Mouse (Mus musculus) lung, embryonic 16.5 days (tissue): ENCODE measurements around the gene Hist2h3b. TPM values are rescaled to one million over a fixed set of nuclear protein-coding genes. Genes with fewer than 3 reads are reported as not detected.

ENCODE experiments used
- ATAC-seq: fragments of 200-750 bp; cut with Nextera tagmentation; 2 replicates; pipeline ENCODE4 v1.8.0; 2017; ENCODE audit warnings: low read depth, mild to moderate bottlenecking, moderate library complexity
- H3K27ac ChIP-seq: fragments of 300-500 bp; sonication (generic); 2 replicates; pipeline ENCODE4 v1.5.1; 2014; ENCODE audit warnings: mild to moderate bottlenecking, control low read depth, low read length
- H3K27me3 ChIP-seq: fragments of 300-500 bp; sonication (generic); 2 replicates; pipeline ENCODE4 v1.6.1; 2014; ENCODE audit warnings: low read depth, low read length, mixed read lengths; ENCODE audit not compliant: control insufficient read depth, insufficient read depth
- H3K36me3 ChIP-seq: fragments of 300-500 bp; sonication (generic); 2 replicates; pipeline ENCODE4 v1.6.1; 2014; ENCODE audit warnings: low read length; ENCODE audit not compliant: control insufficient read depth, insufficient read depth
- H3K4me1 ChIP-seq: fragments of 300-500 bp; sonication (generic); replicated peaks from 2 replicates; pipeline ENCODE4 v1.6.1; 2014; ENCODE audit warnings: low read length, mixed read lengths; ENCODE audit not compliant: control insufficient read depth, insufficient read depth
- H3K4me2 ChIP-seq: fragments of 300-500 bp; sonication (generic); 2 replicates; pipeline ENCODE4 v1.6.1; 2014; ENCODE audit warnings: low read depth, low read length, control low read depth
- H3K4me3 ChIP-seq: fragments of 300-500 bp; sonication (generic); 2 replicates; pipeline ENCODE4 v1.5.1; 2014; ENCODE audit warnings: mild to moderate bottlenecking, low read length, control low read depth
- H3K9ac ChIP-seq: fragments of 300-500 bp; sonication (generic); 2 replicates; pipeline ENCODE4 v1.6.1; 2014; ENCODE audit warnings: low read length, control low read depth
- H3K9me3 ChIP-seq: fragments of 300-500 bp; sonication (generic); 2 replicates; pipeline ENCODE4 v1.6.1; 2016; ENCODE audit warnings: low read length; ENCODE audit not compliant: control insufficient read depth
- WGBS: fragments of 180-500 bp; shearing (Covaris S2); extraction: QIAGEN DNeasy Blood & Tissue Kit; methylation state at CpG from one replicate; pipeline ENCODE4 v1.1.7; 2014; 5-methylcytosine and 5-hydroxymethylcytosine counted together
- polyA plus RNA-seq: library from polyadenylated mRNA; unstranded; fragments of >200 nt; fragmentation: Nextera tagmentation; extraction: Ambion mirVana; gene quantifications from 2 replicates; pipeline ENCODE4 v1.2.1, GENCODE M21; 2015

Gene Hist2h3b
- polyA plus RNA-seq, 1 experiment from 2014 or later = 55.7 TPM

GRCm38 (mm10) chr3:96226695-96227648 is 41.5 kb upstream of the Hist2h3b start:
- no peak overlapping the region for H3K27ac ChIP-seq
- no peaks in the 10 kb centered on the region for H3K36me3 ChIP-seq
- H3K27me3 ChIP-seq = no peaks in the 10 kb centered on the region
- no peak overlapping the region for H3K4me3 ChIP-seq
- H3K9me3 ChIP-seq = no peaks in the 10 kb centered on the region
- H3K4me2 ChIP-seq = no peak overlapping the region
- ATAC-seq = peak; percentile 16; the same call in 1 of the 2 replicates
- 0 out of 2 replicates have a peak overlapping the region, but pooled peaks have one; percentile 20 for H3K9ac ChIP-seq
- H3K4me1 ChIP-seq = peaks cover 15% of the 10 kb centered on the region
- WGBS = 44% methylated on average over 8 of the region's 8 CpGs

DNA sequence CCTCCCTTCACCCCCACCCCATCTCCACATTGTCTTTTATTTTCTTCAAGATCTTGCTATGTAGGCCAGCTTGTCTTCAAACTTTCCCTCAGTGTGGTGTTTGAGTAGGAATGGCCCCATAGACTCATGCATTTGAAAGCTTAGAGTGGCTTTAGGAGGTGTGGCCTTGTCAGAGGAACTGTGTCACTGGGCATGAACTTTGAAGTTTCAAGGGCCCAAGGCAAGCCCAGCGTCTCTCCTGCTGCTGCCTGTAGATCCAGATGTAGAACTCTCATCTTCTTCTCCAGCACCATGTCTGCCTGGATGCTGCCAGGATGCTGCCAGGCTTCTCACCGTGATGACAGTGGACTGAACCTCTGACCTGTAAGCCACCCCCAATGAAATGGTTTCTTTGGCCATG is 39.6 kb upstream of the Hist2h3b start:
- no peak overlapping the region for H3K4me2 ChIP-seq
- no peak overlapping the region for H3K27ac ChIP-seq
- ATAC-seq = no peak
- 55% methylated on average over 2 of the region's 2 CpGs for WGBS
- no peak overlapping the region for H3K9ac ChIP-seq
- no peaks in the 10 kb centered on the region for H3K9me3 ChIP-seq
- no peak overlapping the region for H3K4me3 ChIP-seq
- no peaks in the 10 kb centered on the region for H3K27me3 ChIP-seq
- no peaks in the 10 kb centered on the region for H3K36me3 ChIP-seq
- H3K4me1 ChIP-seq = peaks cover 4% of the 10 kb centered on the region

DNA sequence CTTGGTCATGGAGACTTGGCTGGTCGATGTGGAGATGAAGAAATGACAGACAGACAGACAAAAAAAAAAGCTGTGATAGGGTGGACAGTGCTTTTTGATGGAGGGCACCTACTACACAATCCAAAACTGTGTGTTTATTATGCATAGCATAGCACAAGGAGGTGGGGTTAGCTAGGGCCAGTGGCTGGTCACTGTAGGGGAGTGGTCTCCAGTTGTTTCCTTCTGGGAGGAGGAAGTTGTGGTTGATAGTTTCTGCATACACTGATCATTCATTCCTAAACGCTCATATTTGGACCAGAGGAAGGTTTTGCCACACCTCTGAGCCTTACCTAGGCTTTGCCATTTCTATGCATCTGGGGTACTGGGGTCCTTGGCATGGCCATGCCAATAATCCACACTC is 38.0 kb upstream of the Hist2h3b start:
- H3K9ac ChIP-seq = no peak overlapping the region
- ATAC-seq = no peak
- H3K27me3 ChIP-seq = no peaks in the 10 kb centered on the region
- 77% methylated on average over 2 of the region's 2 CpGs for WGBS
- H3K36me3 ChIP-seq = no peaks in the 10 kb centered on the region
- H3K9me3 ChIP-seq = no peaks in the 10 kb centered on the region
- H3K27ac ChIP-seq = no peak overlapping the region
- H3K4me2 ChIP-seq = no peak overlapping the region
- peaks cover 4% of the 10 kb centered on the region for H3K4me1 ChIP-seq
- H3K4me3 ChIP-seq = no peak overlapping the region

DNA sequence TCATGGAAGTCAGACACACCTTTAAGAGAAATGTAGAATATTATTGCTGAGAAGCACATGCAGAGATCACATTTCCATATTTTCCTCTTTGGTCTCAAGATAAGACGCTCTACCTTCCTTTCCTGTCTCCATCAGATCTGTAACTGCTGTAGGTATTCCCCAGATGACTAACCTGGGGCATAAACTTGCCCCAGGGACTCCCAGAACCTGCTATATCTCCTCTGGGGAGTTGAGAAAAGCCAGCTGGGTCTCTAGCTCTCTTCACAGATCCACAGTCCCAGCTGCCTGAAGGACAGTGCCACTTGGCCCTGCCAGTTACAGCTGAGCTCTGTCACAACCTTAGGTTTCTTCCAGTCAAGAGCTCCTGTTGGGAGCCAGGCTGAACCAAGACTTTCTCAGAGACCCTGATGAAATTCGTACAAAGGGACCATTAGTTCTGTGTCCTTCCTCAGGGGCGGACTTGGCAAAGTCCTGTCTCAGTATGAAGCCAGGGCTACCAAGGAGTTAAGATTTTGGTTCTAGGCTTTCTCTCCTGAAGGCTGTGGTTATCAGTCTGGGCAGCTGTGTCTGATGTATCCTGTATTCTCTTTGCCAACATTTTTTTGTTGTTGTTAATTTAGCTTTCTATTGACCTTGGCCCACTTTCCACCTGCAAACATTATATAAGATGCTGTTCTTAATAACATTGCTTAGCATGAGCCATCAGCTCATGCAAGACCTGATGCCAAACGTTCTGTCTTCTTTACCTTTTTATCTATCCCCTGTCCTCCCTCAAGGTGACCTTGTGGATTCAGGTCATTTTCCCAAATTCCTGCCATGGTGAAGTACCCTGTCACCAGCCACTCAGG is 37.3 kb upstream of the Hist2h3b start:
- Histone ChIP-seq H3K4me2 (no peak overlapping the region), H3K36me3 (no peaks in the 10 kb centered on the region), H3K9me3 (no peaks in the 10 kb centered on the region), H3K27ac (no peak overlapping the region), H3K9ac (no peak overlapping the region), H3K4me1 (peaks cover 4% of the 10 kb centered on the region), H3K4me3 (no peak overlapping the region), H3K27me3 (no peaks in the 10 kb centered on the region)
- 57% methylated on average over 4 of the region's 4 CpGs for WGBS
- no peak for ATAC-seq

DNA sequence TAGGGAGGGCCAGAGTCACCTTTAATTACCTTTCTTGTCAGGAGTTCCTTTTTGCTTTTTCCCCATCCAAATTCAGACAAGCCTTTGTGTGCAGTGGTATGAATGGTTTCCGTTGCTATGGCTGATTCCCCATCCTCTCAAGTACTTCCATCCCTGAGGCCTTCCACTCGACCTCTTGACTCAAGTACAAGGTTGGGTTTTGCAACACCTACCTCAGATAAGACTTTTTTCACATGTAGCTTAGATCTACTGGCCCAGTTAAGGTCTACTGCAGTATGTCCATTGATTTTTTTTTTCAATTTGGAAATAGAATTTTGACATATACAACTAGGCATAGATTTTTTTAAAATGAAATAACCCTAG is 36.7 kb upstream of the Hist2h3b start:
- Histone ChIP-seq H3K4me3 (no peak overlapping the region), H3K27me3 (no peaks in the 10 kb centered on the region), H3K4me2 (no peak overlapping the region), H3K36me3 (no peaks in the 10 kb centered on the region), H3K27ac (no peak overlapping the region), H3K9me3 (no peaks in the 10 kb centered on the region), H3K4me1 (peaks cover 7% of the 10 kb centered on the region), H3K9ac (no peak overlapping the region)
- ATAC-seq = peak; percentile 44; the same call in 1 of the 2 replicates
- 37% methylated on average over 2 of the region's 2 CpGs for WGBS

GRCm38 (mm10) chr3:96234914-96235313 is 33.5 kb upstream of the Hist2h3b start:
- peaks cover 18% of the 10 kb centered on the region for H3K4me1 ChIP-seq
- H3K9me3 ChIP-seq = no peaks in the 10 kb centered on the region
- no peak overlapping the region for H3K4me3 ChIP-seq
- no peak overlapping the region for H3K9ac ChIP-seq
- 92% methylated on average over 2 of the region's 2 CpGs for WGBS
- no peaks in the 10 kb centered on the region for H3K36me3 ChIP-seq
- H3K27ac ChIP-seq = no peak overlapping the region
- ATAC-seq = no peak
- no peak overlapping the region for H3K4me2 ChIP-seq
- H3K27me3 ChIP-seq = no peaks in the 10 kb centered on the region

DNA sequence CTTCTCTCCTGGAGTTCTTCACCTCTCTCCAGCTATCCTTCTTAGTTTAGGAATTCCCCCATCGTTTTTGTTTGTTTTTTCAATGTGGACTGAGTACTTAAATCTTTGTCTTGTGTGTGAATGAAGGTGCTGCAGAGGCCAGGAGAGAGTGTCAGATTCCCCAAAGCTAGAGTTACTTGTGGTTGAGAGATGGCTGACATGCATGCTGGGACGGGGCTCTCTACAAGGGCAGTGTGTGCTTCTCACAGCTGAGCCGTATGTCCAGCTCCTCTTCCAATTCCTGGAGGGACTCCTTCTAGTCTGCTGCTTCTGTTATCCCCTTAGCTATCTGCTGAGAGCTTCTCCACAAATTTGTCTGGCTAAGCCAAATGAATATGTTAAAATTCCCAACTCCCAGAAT is 32.6 kb upstream of the Hist2h3b start:
- Histone ChIP-seq H3K4me1 (peaks cover 20% of the 10 kb centered on the region), H3K4me3 (no peak overlapping the region), H3K36me3 (no peaks in the 10 kb centered on the region), H3K27ac (no peak overlapping the region), H3K9me3 (no peaks in the 10 kb centered on the region), H3K27me3 (no peaks in the 10 kb centered on the region), H3K4me2 (no peak overlapping the region), H3K9ac (no peak overlapping the region)
- no peak for ATAC-seq
- WGBS = 26% methylated on average over 3 of the region's 3 CpGs

DNA sequence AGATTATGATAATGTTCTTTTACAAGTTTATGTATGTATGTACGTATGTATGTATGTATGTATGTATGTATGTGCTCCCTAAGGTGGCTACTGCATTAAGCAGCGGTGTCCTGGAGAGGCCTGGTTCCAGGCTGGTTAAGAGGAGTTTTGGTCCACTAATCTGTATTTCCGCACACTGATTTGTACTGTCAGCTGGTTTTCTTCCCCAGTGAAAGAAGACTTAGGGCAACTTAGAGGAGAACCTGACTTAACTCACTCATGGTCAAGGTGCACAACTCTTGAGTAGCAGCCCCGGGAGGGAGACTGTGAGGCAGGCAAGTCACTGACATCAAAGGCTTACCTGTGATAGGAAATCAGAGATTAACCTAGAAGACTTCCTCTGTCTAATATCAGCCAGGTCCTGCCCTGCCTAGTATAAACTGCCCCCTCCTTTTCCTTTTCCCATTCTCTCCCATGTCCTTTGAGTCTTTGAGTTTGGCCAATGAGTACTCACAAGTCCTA is 31.6 kb upstream of the Hist2h3b start:
- no peaks in the 10 kb centered on the region for H3K36me3 ChIP-seq
- peak overlapping the region; percentile 62 for H3K4me3 ChIP-seq
- peak overlapping the region; percentile 75 for H3K9ac ChIP-seq
- H3K9me3 ChIP-seq = no peaks in the 10 kb centered on the region
- no peak for ATAC-seq
- H3K4me2 ChIP-seq = peak overlapping the region; percentile 68
- H3K27ac ChIP-seq = peak overlapping the region; percentile 84
- H3K27me3 ChIP-seq = no peaks in the 10 kb centered on the region
- H3K4me1 ChIP-seq = peaks cover 23% of the 10 kb centered on the region
- 65% methylated on average over 4 of the region's 4 CpGs for WGBS

GRCm38 (mm10) chr3:96237335-96237903 is 31.0 kb upstream of the Hist2h3b start:
- no peaks in the 10 kb centered on the region for H3K36me3 ChIP-seq
- peak overlapping the region; percentile 84 for H3K27ac ChIP-seq
- H3K4me3 ChIP-seq = peak overlapping the region; percentile 62
- H3K9ac ChIP-seq = peak overlapping the region; percentile 75
- no peaks in the 10 kb centered on the region for H3K27me3 ChIP-seq
- 5% methylated on average over 7 of the region's 7 CpGs for WGBS
- no peaks in the 10 kb centered on the region for H3K9me3 ChIP-seq
- H3K4me2 ChIP-seq = peak overlapping the region; percentile 68
- no peak for ATAC-seq
- H3K4me1 ChIP-seq = peaks cover 23% of the 10 kb centered on the region
